Mouse (Mus musculus) CH12.LX (cell line): ENCODE measurements around the gene Ube2g1. TPM values are rescaled to one million over a fixed set of nuclear protein-coding genes. Genes with fewer than 3 reads are reported as not detected.

Source experiments
- DNase-seq: peaks from one replicate; pipeline ENCODE4 v3.0.0-alpha.2; 2013; ENCODE audit errors: extremely low read depth
- H3K27ac ChIP-seq: 2 replicates; pipeline ENCODE4 v1.5.1; 2012; ENCODE audit warnings: low read depth, mild to moderate bottlenecking, control low read depth, moderate library complexity; ENCODE audit not compliant: insufficient read depth
- H3K27me3 ChIP-seq: replicated peaks from 2 replicates; pipeline ENCODE3; 2012; ENCODE audit warnings: inconsistent platforms
- H3K36me3 ChIP-seq, 2 experiments: replicated peaks in 1 of 2; 2 replicates each; pipeline versions ENCODE3 to v1.6.1; 2012; ENCODE audit warnings: inconsistent platforms in 1 of 2, low read length in 1 of 2, mild to moderate bottlenecking in 1 of 2, mixed read lengths in 1 of 2, moderate library complexity in 1 of 2; ENCODE audit not compliant: control insufficient read depth in 1 of 2, insufficient read depth in 1 of 2
- H3K4me1 ChIP-seq, 2 experiments: 2 replicates each; pipeline ENCODE4 v1.6.1; 2012; ENCODE audit warnings: inconsistent platforms in 1 of 2, moderate library complexity in 1 of 2; ENCODE audit not compliant: insufficient read depth in 2 of 2, control insufficient read depth in 1 of 2
- H3K4me2 ChIP-seq: 2 replicates; pipeline ENCODE4 v1.6.1; 2012; ENCODE audit warnings: low read depth, mild to moderate bottlenecking, control low read depth; ENCODE audit not compliant: poor library complexity, insufficient read depth, severe bottlenecking
- H3K4me3 ChIP-seq, 3 experiments: fragments of 150-350 bp in 1 of 3; sonication (generic) in 1 of 3; replicated peaks in 1 of 3; 2 replicates each; pipeline versions ENCODE3 to v1.5.1; 2011 to 2012; ENCODE audit warnings: low read depth in 2 of 3, low read length in 2 of 3, mild to moderate bottlenecking in 2 of 3, moderate library complexity in 2 of 3, control low read depth in 1 of 3, improper control_type of control experiment in 1 of 3, inconsistent platforms in 1 of 3, mixed read lengths in 1 of 3; ENCODE audit not compliant: poor library complexity in 1 of 3
- H3K79me2 ChIP-seq: replicated peaks from 2 replicates; pipeline ENCODE4 v1.6.1; 2012; ENCODE audit warnings: mild to moderate bottlenecking, moderate library complexity; ENCODE audit not compliant: control insufficient read depth, poor library complexity, insufficient read depth, severe bottlenecking; ENCODE audit errors: extremely low read depth
- H3K9ac ChIP-seq: 2 replicates; pipeline ENCODE4 v1.6.1; 2012; ENCODE audit warnings: low read depth, mild to moderate bottlenecking, control low read depth, moderate library complexity; ENCODE audit not compliant: insufficient read depth
- H3K9me3 ChIP-seq: replicated peaks from 2 replicates; pipeline ENCODE3; 2012; ENCODE audit warnings: low read length, inconsistent platforms, mixed read lengths
- CHD2 ChIP-seq: IDR thresholded peaks from 2 replicates; pipeline ENCODE4 v1.6.1; 2011; ENCODE audit warnings: low read length, improper control_type of control experiment
- ELF1 ChIP-seq: IDR thresholded peaks from 2 replicates; pipeline ENCODE4 v1.6.1; 2014; ENCODE audit warnings: low read depth, mild to moderate bottlenecking, inconsistent platforms, low read length, improper control_type of control experiment
- EP300 ChIP-seq: IDR thresholded peaks from 2 replicates; pipeline ENCODE4 v1.6.1; 2011; ENCODE audit warnings: low read length, improper control_type of control experiment
- JUN ChIP-seq: IDR thresholded peaks from 2 replicates; pipeline ENCODE4 v1.6.1; 2011; ENCODE audit warnings: low read depth, mild to moderate bottlenecking, low read length, improper control_type of control experiment, moderate library complexity; ENCODE audit not compliant: insufficient read depth
- JUND ChIP-seq: conservative IDR thresholded peaks from 2 replicates; pipeline ENCODE4 v1.6.1; 2011; ENCODE audit warnings: low read depth, low read length, improper control_type of control experiment
- KAT2A ChIP-seq: IDR thresholded peaks from 2 replicates; pipeline ENCODE4 v1.6.1; 2012; ENCODE audit warnings: low read length, improper control_type of control experiment, inconsistent platforms; ENCODE audit not compliant: insufficient replicate concordance
- MAZ ChIP-seq: IDR thresholded peaks from 2 replicates; pipeline ENCODE4 v1.6.1; 2012; ENCODE audit warnings: low read depth, mild to moderate bottlenecking, inconsistent platforms, low read length, improper control_type of control experiment, moderate library complexity
- MEF2A ChIP-seq: IDR thresholded peaks from 2 replicates; pipeline ENCODE4 v1.6.1; 2014; ENCODE audit warnings: low read depth, mild to moderate bottlenecking, inconsistent platforms, low read length, improper control_type of control experiment, borderline replicate concordance
- MXI1 ChIP-seq: IDR thresholded peaks from 2 replicates; pipeline ENCODE4 v1.6.1; 2011; ENCODE audit warnings: mild to moderate bottlenecking, low read depth, low read length, improper control_type of control experiment
- MYC ChIP-seq: IDR thresholded peaks from 2 replicates; pipeline ENCODE4 v1.6.1; 2011; ENCODE audit warnings: low read depth, mild to moderate bottlenecking, improper control_type of control experiment, low read length
- PAX5 ChIP-seq: IDR thresholded peaks from 2 replicates; pipeline ENCODE4 v1.6.1; 2012; ENCODE audit warnings: low read length, inconsistent platforms, mixed read lengths
- POLR2A ChIP-seq: IDR thresholded peaks from 2 replicates; pipeline ENCODE4 v1.6.1; 2011; ENCODE audit warnings: low read depth, mild to moderate bottlenecking, improper control_type of control experiment, low read length
- RAD21 ChIP-seq: IDR thresholded peaks from 2 replicates; pipeline ENCODE4 v1.6.1; 2011; ENCODE audit warnings: low read depth, mild to moderate bottlenecking, low read length, improper control_type of control experiment, moderate library complexity
- SMC3 ChIP-seq: IDR thresholded peaks from 2 replicates; pipeline ENCODE4 v1.6.1; 2011; ENCODE audit warnings: low read depth, low read length, improper control_type of control experiment
- TBP ChIP-seq: conservative IDR thresholded peaks from 2 replicates; pipeline ENCODE4 v1.6.1; 2011; ENCODE audit warnings: low read depth, low read length, improper control_type of control experiment
- UBTF ChIP-seq: IDR thresholded peaks from 2 replicates; pipeline ENCODE4 v1.6.1; 2012; ENCODE audit warnings: low read depth, mild to moderate bottlenecking, inconsistent platforms, low read length, improper control_type of control experiment, moderate library complexity
- USF1 ChIP-seq: IDR thresholded peaks from 2 replicates; pipeline ENCODE4 v1.6.1; 2014; ENCODE audit warnings: low read depth, mild to moderate bottlenecking, inconsistent platforms, low read length, improper control_type of control experiment
- ZC3H11A ChIP-seq: IDR thresholded peaks from 2 replicates; pipeline ENCODE4 v1.6.1; 2012; ENCODE audit warnings: low read depth, mild to moderate bottlenecking, inconsistent platforms, low read length, improper control_type of control experiment
- ZKSCAN1 ChIP-seq: IDR thresholded peaks from 2 replicates; pipeline ENCODE4 v1.6.1; 2012; ENCODE audit warnings: low read depth, inconsistent platforms, low read length, improper control_type of control experiment, borderline replicate concordance
- dilution Hi-C: fragments of 300-500 bp; cut with MboI; formaldehyde crosslinking; loops from 2 replicates; pipeline ENCODE4 v1.14.3; 2020; ENCODE audit warnings: low sequenced_read_pairs; ENCODE audit not compliant: extremely low pct_unique_long_range_greater_than_20kb, extremely low pct_ligation_motif_present
- in situ Hi-C: fragments of 300-500 bp; cut with MboI; formaldehyde crosslinking; loops from 3 replicates; pipeline ENCODE4 v1.14.3; 2019; ENCODE audit warnings: low sequenced_read_pairs, low pct_ligation_motif_present, low pct_unique_long_range_greater_than_20kb, mixed read lengths
- polyA plus RNA-seq: library from polyadenylated mRNA; unstranded; fragments of >175 nt; gene quantifications from 2 replicates; pipeline ENCODE4 v1.2.1, GENCODE M21; 2012; ENCODE audit warnings: low read depth; ENCODE audit not compliant: insufficient read length
- total RNA-seq, 2 experiments: library from RNA; depleted of rRNA; stranded (reverse); fragments of 300-350 nt in 1 of 2; fragments of >200 nt in 1 of 2; gene quantifications; 2 replicates each; pipeline ENCODE4 v1.2.3; 2012 to 2014

Gene Ube2g1
- total and polyA plus RNA-seq, 3 experiments: 34.5 to 74.4 (median 73.8) TPM

DNA sequence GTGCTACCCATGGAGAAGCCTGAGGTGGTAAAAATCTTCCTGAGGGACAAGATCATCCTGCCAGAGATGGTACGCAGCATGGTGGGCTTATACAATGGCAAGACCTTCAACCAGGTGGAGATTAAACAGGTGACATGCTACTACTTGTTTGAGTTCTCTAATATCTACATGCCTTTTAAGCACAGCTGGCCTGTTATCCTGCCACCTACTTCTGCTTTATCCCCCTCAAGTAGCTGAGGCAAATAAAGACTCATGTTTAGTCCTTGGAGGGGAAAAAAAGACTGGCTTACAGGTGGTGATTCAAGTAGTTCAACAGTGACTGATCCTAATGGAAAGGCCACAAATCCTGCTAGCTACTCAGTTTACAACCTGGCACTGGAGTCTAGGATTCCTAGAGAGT is 11.4 kb downstream of the Ube2g1 start:
- H3K4me1 ChIP-seq: peaks cover 0 to 34% of the 10 kb centered on the region in 2 experiments; a peak in 2 of 4 replicates
- no peak overlapping the region for H3K4me2 ChIP-seq
- no peak overlapping the region for H3K27ac ChIP-seq
- in situ Hi-C loops (no loop called here), dilution Hi-C loops (no loop called here)
- H3K4me3 ChIP-seq: no peak overlapping the region
- peaks cover 7 to 29% of the 10 kb centered on the region in 2 experiments for H3K36me3 ChIP-seq
- TF ChIP-seq ZKSCAN1 (no peak), JUN (no peak), RAD21 (no peak), MEF2A (no peak), EP300 (no peak), ZC3H11A (no peak), POLR2A (no peak), PAX5 (no peak), KAT2A (no peak), SMC3 (no peak), TBP (no peak), CHD2 (no peak), JUND (no peak), MAZ (no peak)
- no peaks in the 10 kb centered on the region for H3K27me3 ChIP-seq
- no peaks in the 10 kb centered on the region for H3K9me3 ChIP-seq
- peaks cover 76% of the 10 kb centered on the region for H3K79me2 ChIP-seq
- DNase-seq: no peak
- no peak overlapping the region for H3K9ac ChIP-seq

DNA sequence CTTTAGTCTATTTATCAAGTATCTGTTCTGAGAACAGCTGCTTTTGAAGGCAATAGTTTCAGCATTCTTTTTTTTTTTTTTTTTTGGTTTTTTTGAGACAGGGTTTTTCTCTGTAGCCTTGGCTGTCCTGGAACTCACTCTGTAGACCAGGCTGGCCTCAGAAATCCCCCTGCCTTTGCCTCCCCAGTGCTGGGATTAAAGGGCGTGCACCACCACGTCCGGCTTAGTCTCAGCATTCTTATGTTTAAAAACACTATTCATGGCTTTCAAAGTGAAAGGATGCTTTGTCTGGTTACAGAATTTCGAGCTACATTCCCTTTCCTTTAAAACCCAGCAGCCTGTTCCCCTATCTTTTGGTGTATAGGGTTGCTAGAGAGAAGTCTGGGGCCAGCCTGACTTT is 35.6 kb downstream of the Ube2g1 start:
- dilution Hi-C loops (no loop called here), in situ Hi-C loops (no loop called here)
- TF ChIP-seq KAT2A (no peak), MXI1 (no peak), USF1 (no peak), MYC (no peak), UBTF (no peak), ZKSCAN1 (no peak), ELF1 (no peak), MAZ (no peak), POLR2A (no peak)
- Histone ChIP-seq H3K27ac (no peak overlapping the region), H3K9me3 (no peaks in the 10 kb centered on the region), H3K36me3 (peaks cover 0 to 15% of the 10 kb centered on the region in 2 experiments), H3K4me2 (no peak overlapping the region), H3K79me2 (peaks cover 45% of the 10 kb centered on the region), H3K4me3 (no peak overlapping the region), H3K9ac (no peak overlapping the region), H3K27me3 (no peaks in the 10 kb centered on the region), H3K4me1 (peaks cover 0 to 26% of the 10 kb centered on the region in 2 experiments; a peak in 3 of 4 replicates)
- DNase-seq: no peak
